Mouse (Mus musculus): ENCODE measurements around the gene Rasgrp3. TPM values are rescaled to one million over a fixed set of nuclear protein-coding genes. Genes with fewer than 3 reads are reported as not detected.

Rasgrp3 gene
- 14.6 and 14.7 TPM in 2 replicates for polyA plus RNA-seq (2015; fragmentation: Nextera tagmentation; extraction: Ambion mirVana)

DNA sequence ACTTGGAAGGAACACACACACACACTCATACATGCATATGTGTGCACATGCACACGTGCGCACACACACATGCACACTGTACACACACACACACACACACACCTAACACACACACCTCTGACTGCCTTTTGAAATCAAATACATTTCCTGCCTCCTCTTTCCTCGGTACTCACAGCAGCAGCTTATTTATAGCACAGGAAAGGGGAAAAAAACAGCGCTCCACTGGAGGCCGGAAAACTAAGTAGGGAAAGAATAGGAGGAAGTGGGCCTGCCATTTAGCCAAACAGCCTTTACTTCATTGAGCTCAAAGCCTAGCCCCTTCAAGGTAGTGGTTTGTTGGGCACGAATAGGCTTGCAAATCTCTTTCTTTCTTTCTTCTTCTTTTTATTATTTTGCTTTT lies at the start of gene Rasgrp3:
TSS of gene Rasgrp3 (plus strand) at position 298 of the 400 bp plus-strand sequence.
- Histone ChIP-seq H3K4me1 (no peaks in the 10 kb centered on the region; the same call in 1 of the 2 replicates), H3K4me3 (no peak within 1 kb of the TSS), H3K9ac (no peak within 1 kb of the TSS), H3K9me3 (no peaks in the 10 kb centered on the region), H3K4me2 (no peak within 1 kb of the TSS), H3K27ac (no peak within 1 kb of the TSS), H3K36me3 (no peaks in the 10 kb centered on the region), H3K27me3 (no peaks in the 10 kb centered on the region)
- no peak for ATAC-seq (ENCODE audit: insufficient number of reproducible peaks, low FRiP score, low TSS enrichment, low read depth)
- WGBS: 60% methylated on average over 6 of the region's 6 CpGs

GRCm38 (mm10) chr17:75388402-75388801 lies 47.3 kb upstream of the Rasgrp3 start:
- Histone ChIP-seq H3K27me3 (no peaks in the 10 kb centered on the region), H3K9me3 (no peaks in the 10 kb centered on the region), H3K36me3 (peaks cover 29% of the 10 kb centered on the region), H3K4me3 (no peak overlapping the region), H3K4me1 (no peaks in the 10 kb centered on the region), H3K9ac (no peak overlapping the region), H3K4me2 (no peak overlapping the region), H3K27ac (no peak overlapping the region)
- ATAC-seq (ENCODE audit: insufficient number of reproducible peaks, low FRiP score, low TSS enrichment, low read depth): no peak
- 90% methylated on average over 4 of the region's 4 CpGs for WGBS

DNA sequence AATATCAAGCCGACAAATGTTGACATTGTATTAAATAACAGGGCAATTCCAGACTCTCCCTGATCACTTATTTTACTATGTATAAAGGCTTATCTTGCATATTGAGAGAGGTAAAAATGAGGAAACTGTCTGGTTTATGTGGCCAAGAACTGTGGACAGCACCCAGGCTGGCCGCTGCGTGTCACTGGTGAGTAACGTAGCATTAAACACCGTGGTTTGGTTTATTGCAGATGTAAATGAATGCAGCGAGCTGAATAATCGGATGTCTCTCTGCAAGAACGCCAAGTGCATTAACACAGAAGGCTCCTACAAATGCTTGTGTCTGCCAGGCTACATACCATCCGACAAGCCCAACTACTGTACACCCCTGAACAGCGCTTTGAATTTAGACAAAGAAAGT lies 45.6 kb upstream of the Rasgrp3 start:
- H3K36me3 ChIP-seq: peaks cover 25% of the 10 kb centered on the region
- H3K4me1 ChIP-seq: no peaks in the 10 kb centered on the region
- no peaks in the 10 kb centered on the region for H3K27me3 ChIP-seq
- 90% methylated on average over 10 of the region's 10 CpGs for WGBS
- ATAC-seq (ENCODE audit: insufficient number of reproducible peaks, low FRiP score, low TSS enrichment, low read depth): no peak
- no peak overlapping the region for H3K27ac ChIP-seq
- H3K9me3 ChIP-seq: no peaks in the 10 kb centered on the region
- H3K9ac ChIP-seq: no peak overlapping the region
- H3K4me2 ChIP-seq: no peak overlapping the region
- no peak overlapping the region for H3K4me3 ChIP-seq

DNA sequence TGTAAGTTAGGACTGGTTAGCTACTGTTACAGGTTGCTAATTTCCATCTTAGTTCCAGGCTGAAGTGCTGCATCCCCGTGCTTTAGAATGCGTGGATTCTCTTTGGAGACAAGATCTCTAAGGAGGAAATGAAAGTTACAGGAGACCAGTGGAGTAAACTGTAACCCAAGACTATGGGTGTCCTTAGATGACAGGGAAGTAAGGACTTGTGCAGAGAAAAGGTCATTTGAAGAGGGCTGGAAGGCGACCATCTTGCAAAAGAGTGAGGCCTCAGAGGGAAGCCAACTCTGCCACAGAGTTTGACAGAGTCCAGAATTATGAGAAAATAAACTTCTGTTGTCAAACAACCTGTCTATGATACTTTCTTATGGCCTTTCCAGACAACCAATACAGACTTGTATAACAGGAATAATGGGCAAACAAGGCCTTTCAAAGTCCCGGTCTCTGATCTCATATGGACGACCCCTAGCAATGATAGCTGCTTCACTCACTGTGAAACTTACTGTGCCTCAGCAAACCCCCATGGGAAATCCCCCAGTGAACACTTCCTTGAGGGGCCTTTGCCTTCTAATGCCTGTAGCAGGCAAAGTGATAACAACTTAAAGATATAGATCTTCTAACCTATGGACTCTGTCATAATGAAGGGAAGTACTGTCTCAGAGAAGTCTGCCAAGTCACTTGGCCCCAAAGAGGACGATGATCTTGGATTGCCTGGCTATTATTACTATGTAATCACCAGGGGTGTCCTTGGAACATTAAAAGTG lies 44.1 kb upstream of the Rasgrp3 start:
- no peak overlapping the region for H3K4me3 ChIP-seq
- no peak for ATAC-seq (ENCODE audit: insufficient number of reproducible peaks, low FRiP score, low TSS enrichment, low read depth)
- no peak overlapping the region for H3K4me2 ChIP-seq
- peaks cover 20% of the 10 kb centered on the region for H3K36me3 ChIP-seq
- H3K4me1 ChIP-seq: no peaks in the 10 kb centered on the region
- WGBS: 88% methylated on average over 6 of the region's 6 CpGs
- H3K27me3 ChIP-seq: no peaks in the 10 kb centered on the region
- H3K9ac ChIP-seq: no peak overlapping the region
- H3K9me3 ChIP-seq: no peaks in the 10 kb centered on the region
- H3K27ac ChIP-seq: no peak overlapping the region

DNA sequence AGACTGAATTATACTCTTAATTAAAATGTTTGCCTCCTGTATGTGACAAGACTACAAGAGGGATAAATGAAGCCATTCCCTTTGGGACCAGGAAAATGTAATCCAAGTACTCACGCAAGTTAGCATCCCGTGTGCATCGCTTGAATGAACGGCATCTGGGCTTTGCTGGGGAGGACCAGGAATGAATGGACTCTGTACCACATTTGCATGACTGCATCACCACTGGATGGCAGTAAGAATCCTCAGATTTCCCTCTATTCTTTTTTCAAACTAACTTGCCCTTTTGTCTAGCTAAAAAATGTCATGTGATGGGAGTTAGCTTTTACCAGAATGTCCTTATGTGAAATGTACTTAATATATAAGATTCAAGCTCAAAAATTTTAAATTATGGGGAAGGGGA lies 29.3 kb upstream of the Rasgrp3 start:
- no peak overlapping the region for H3K27ac ChIP-seq
- no peak for ATAC-seq (ENCODE audit: insufficient number of reproducible peaks, low FRiP score, low TSS enrichment, low read depth)
- H3K4me3 ChIP-seq: no peak overlapping the region
- H3K36me3 ChIP-seq: no peaks in the 10 kb centered on the region
- no peaks in the 10 kb centered on the region for H3K27me3 ChIP-seq
- no peaks in the 10 kb centered on the region for H3K9me3 ChIP-seq
- 63% methylated on average over 4 of the region's 4 CpGs for WGBS
- H3K4me2 ChIP-seq: no peak overlapping the region
- no peaks in the 10 kb centered on the region for H3K4me1 ChIP-seq
- no peak overlapping the region for H3K9ac ChIP-seq

GRCm38 (mm10) chr17:75416861-75417260 lies 18.8 kb upstream of the Rasgrp3 start:
- H3K4me1 ChIP-seq: no peaks in the 10 kb centered on the region
- no peak overlapping the region for H3K27ac ChIP-seq
- H3K9ac ChIP-seq: no peak overlapping the region
- no peaks in the 10 kb centered on the region for H3K36me3 ChIP-seq
- no peaks in the 10 kb centered on the region for H3K27me3 ChIP-seq
- H3K9me3 ChIP-seq: no peaks in the 10 kb centered on the region
- no peak overlapping the region for H3K4me2 ChIP-seq
- no peak overlapping the region for H3K4me3 ChIP-seq
- ATAC-seq (ENCODE audit: insufficient number of reproducible peaks, low FRiP score, low TSS enrichment, low read depth): no peak
- 68% methylated on average over 3 of the region's 3 CpGs for WGBS

DNA sequence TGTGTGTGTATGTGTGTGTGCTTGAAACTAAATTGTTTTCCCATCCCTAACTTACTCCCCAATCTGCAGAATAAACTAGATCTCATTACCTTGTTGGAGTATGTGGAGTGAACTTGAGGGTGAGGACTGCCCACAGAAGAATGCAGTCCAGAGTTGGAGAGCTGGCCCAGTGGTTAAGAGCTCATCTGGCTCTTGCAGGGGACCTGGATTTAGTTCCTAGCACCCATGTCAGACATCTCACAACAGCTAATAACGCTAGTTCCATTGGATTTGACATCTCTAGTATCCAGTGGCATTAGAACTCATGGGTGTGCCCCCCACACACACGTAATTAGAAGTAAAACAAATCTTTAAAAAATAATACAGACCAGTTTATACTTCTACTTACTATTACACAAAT lies 1.5 kb upstream of the Rasgrp3 start:
- Histone ChIP-seq H3K36me3 (no peaks in the 10 kb centered on the region), H3K9me3 (no peaks in the 10 kb centered on the region), H3K9ac (no peak overlapping the region), H3K4me3 (no peak overlapping the region), H3K27ac (no peak overlapping the region), H3K4me2 (no peak overlapping the region), H3K4me1 (no peaks in the 10 kb centered on the region; the same call in 1 of the 2 replicates), H3K27me3 (no peaks in the 10 kb centered on the region)
- 94% methylated on average over 2 of the region's 2 CpGs for whole genome bisulfite sequencing
- no peak for ATAC-seq (ENCODE audit: insufficient number of reproducible peaks, low FRiP score, low TSS enrichment, low read depth)

GRCm38 (mm10) chr17:75434871-75435270 lies 825 bp upstream of the Rasgrp3 start:
- H3K4me3 ChIP-seq: no peak overlapping the region
- H3K4me1 ChIP-seq: no peaks in the 10 kb centered on the region; the same call in 1 of the 2 replicates
- no peak overlapping the region for H3K27ac ChIP-seq
- no peaks in the 10 kb centered on the region for H3K9me3 ChIP-seq
- no peaks in the 10 kb centered on the region for H3K27me3 ChIP-seq
- WGBS: 73% methylated on average over 3 of the region's 3 CpGs
- no peak for ATAC-seq (ENCODE audit: insufficient number of reproducible peaks, low FRiP score, low TSS enrichment, low read depth)
- no peak overlapping the region for H3K4me2 ChIP-seq
- H3K9ac ChIP-seq: no peak overlapping the region
- H3K36me3 ChIP-seq: no peaks in the 10 kb centered on the region

- Histone ChIP-seq H3K9me3 (no peaks in the 10 kb centered on the region), H3K4me2 (no peak overlapping the region), H3K36me3 (no peaks in the 10 kb centered on the region), H3K4me1 (no peaks in the 10 kb centered on the region; the same call in 1 of the 2 replicates), H3K9ac (no peak overlapping the region), H3K27me3 (no peaks in the 10 kb centered on the region), H3K4me3 (no peak overlapping the region), H3K27ac (no peak overlapping the region)
- no peak for ATAC-seq (ENCODE audit: insufficient number of reproducible peaks, low FRiP score, low TSS enrichment, low read depth)
- 69% methylated on average over 8 of the region's 8 CpGs for WGBS
Measured at GRCm38 (mm10) chr17:75436095-75436494, 399 bp downstream of the Rasgrp3 start.

DNA sequence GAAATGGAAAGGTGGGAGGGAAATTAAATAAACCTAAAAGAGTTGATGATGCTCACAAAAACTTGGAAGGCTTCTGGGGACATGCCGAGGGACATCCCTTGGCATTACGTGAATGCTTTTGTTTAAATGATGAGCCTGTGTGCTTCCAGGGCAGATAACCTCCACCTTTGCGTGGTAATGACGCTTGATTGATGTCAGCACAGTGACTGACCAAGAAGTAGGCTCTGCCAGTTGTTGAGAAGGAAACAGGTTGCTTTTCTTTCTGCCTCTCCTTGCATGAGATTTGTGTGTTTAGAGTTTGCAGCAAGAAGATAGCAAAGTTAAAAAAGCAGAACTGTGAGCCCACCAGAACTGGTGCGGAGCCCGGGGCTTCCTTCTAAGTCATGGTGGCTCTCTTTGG lies 1.1 kb downstream of the Rasgrp3 start:
- no peak overlapping the region for H3K27ac ChIP-seq
- 80% methylated on average over 6 of the region's 6 CpGs for WGBS
- ATAC-seq (ENCODE audit: insufficient number of reproducible peaks, low FRiP score, low TSS enrichment, low read depth): no peak
- no peaks in the 10 kb centered on the region for H3K27me3 ChIP-seq
- H3K4me1 ChIP-seq: peaks cover 3% of the 10 kb centered on the region; the same call in 1 of the 2 replicates
- no peak overlapping the region; the same call in 1 of the 2 replicates for H3K4me3 ChIP-seq
- no peaks in the 10 kb centered on the region for H3K9me3 ChIP-seq
- H3K36me3 ChIP-seq: no peaks in the 10 kb centered on the region
- H3K9ac ChIP-seq: no peak overlapping the region
- no peak overlapping the region for H3K4me2 ChIP-seq

DNA sequence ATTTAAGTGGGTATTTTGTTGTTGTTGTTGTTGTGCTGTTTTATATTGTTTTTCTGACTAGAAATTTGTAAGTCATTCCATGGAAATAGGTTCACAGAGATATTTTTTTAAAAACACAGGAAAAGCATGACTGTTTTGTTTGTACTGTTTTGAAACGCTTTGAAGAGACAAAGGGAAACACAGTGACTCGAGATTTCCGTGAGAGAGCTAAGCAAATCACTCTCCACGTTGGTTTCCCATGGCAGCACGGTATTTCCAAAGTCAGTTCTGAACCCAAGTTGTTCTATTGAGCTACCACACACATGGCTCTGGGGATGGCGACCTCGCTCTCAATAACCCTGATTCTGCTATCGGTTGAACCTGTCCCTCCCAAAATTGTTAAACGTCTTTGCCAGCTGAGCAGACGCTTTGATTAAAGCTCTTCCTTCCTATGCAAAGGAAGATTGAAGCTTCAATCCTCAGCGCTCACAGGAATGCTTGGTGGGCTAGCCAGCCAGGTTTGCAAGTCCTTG lies 1.6 kb downstream of the Rasgrp3 start:
- H3K36me3 ChIP-seq: no peaks in the 10 kb centered on the region
- no peaks in the 10 kb centered on the region for H3K9me3 ChIP-seq
- H3K4me1 ChIP-seq: peaks cover 3% of the 10 kb centered on the region; the same call in 1 of the 2 replicates
- H3K27me3 ChIP-seq: no peaks in the 10 kb centered on the region
- WGBS: 75% methylated on average over 11 of the region's 11 CpGs
- H3K4me3 ChIP-seq: no peak overlapping the region; the same call in 1 of the 2 replicates
- no peak overlapping the region for H3K4me2 ChIP-seq
- ATAC-seq (ENCODE audit: insufficient number of reproducible peaks, low FRiP score, low TSS enrichment, low read depth): no peak
- H3K9ac ChIP-seq: no peak overlapping the region
- H3K27ac ChIP-seq: no peak overlapping the region

DNA sequence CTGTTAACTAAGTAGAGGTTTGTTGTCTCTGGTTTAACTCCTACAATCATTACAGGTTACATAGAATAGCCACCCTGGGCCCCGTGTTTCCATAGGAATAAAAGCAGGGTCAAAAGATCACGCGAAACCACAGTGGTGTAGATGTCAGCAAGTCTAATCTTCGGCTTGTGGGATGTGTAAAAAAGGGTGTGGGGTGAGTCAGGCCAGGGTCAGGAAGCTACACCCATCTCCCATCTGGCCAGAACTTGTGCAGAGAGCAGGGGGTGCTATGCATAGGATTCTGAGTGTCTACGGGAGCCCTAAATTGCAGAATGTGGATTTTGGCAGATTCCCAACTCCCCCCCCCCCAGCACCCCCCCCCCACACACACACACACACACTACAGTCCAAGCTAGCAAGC lies 2.5 kb downstream of the Rasgrp3 start:
- H3K27me3 ChIP-seq: no peaks in the 10 kb centered on the region
- no peaks in the 10 kb centered on the region for H3K36me3 ChIP-seq
- WGBS: 60% methylated on average over 5 of the region's 5 CpGs
- no peak overlapping the region for H3K4me2 ChIP-seq
- H3K9me3 ChIP-seq: no peaks in the 10 kb centered on the region
- H3K4me1 ChIP-seq: peaks cover 5% of the 10 kb centered on the region
- no peak overlapping the region for H3K9ac ChIP-seq
- no peak for ATAC-seq (ENCODE audit: insufficient number of reproducible peaks, low FRiP score, low TSS enrichment, low read depth)
- no peak overlapping the region for H3K27ac ChIP-seq
- no peak overlapping the region for H3K4me3 ChIP-seq
